Comparison of ENCODE assay signal across 12 mouse cellular contexts in genomic region chr11:94500362-94500761, GRCm38 (mm10). TPM values are rescaled to one million over a fixed set of nuclear protein-coding genes. Genes with fewer than 3 reads are reported as not detected.
DNase-seq lines count a peak whose midpoint lies in the region; ATAC-seq and TF ChIP-seq lines count a peak whose summit lies in the region.
"Had no signal": no experiment of that assay in that cellular context is flagged by ENCODE, and none has a peak within 500 bp of the region (broad histone marks: within the 10 kb centered on the region; RNA-seq: fewer than 3 reads in every experiment).

No protein-coding gene starts in this region.

- intact Hi-C loops in heart, postnatal 36 days (cut with DNase I) = no loop called here

- no peak for ATAC-seq in heart, embryonic 13.5 days (ENCODE audit: extremely low read depth, insufficient number of reproducible peaks, low FRiP score, low TSS enrichment)
- no peak for ATAC-seq in lung, embryonic 16.5 days (ENCODE audit: low read depth)
- no peak for ATAC-seq in hindbrain, postnatal 0 days
- ATAC-seq in stomach, embryonic 14.5 days (ENCODE audit: insufficient number of reproducible peaks, insufficient read depth, low FRiP score, low read depth) = no peak
- ATAC-seq: Patski had no signal

- H3K9me3 ChIP-seq in heart, embryonic 13.5 days = no peaks in the 10 kb centered on the region
- H3K9me3 ChIP-seq in lung, embryonic 16.5 days (ENCODE audit: control insufficient read depth, low read length) = no peaks in the 10 kb centered on the region
- no peaks in the 10 kb centered on the region for H3K9me3 ChIP-seq in hindbrain, postnatal 0 days (ENCODE audit: low read length)
- H3K9me3 ChIP-seq in stomach, embryonic 14.5 days (ENCODE audit: control insufficient read depth, low read depth, low read length) = no peaks in the 10 kb centered on the region
- H3K9me3 ChIP-seq: liver, embryonic 15.5 days had no signal

- TF ChIP-seq CTCF in hindbrain, postnatal 0 days (IDR thresholded peaks at IDR 0.05; ENCODE audit: low read depth) = no peak

- DNase-seq in heart, postnatal 36 days = no peak
- no peak for DNase-seq in lung, adult 18-20 months
- DNase-seq in hindbrain, postnatal 0 days (ENCODE audit: low spot score) = no peak
- no peak for DNase-seq in frontal cortex, adult 2 months (ENCODE audit: extremely low spot score in 1 of 2, low spot score in 1 of 2)
- no peak for DNase-seq in cerebellum, adult 11 months
- DNase-seq: right cerebral cortex, postnatal 14 days had no signal

- H3K4me2 ChIP-seq in heart, embryonic 13.5 days = peak overlapping the region; percentile 72
- H3K4me2 ChIP-seq in lung, embryonic 16.5 days (ENCODE audit: low read depth, low read length) = peak overlapping the region; percentile 58
- peak overlapping the region; percentile 59 for H3K4me2 ChIP-seq in hindbrain, postnatal 0 days (ENCODE audit: low read depth, low read length)
- peak overlapping the region; percentile 63 for H3K4me2 ChIP-seq in stomach, embryonic 14.5 days (replicated peaks; ENCODE audit: low read depth, low read length)

- H3K27ac ChIP-seq in heart, embryonic 13.5 days (replicated peaks) = peak overlapping the region; percentile 91
- H3K27ac ChIP-seq in lung, embryonic 16.5 days (ENCODE audit: low read length) = peak overlapping the region; percentile 96
- H3K27ac ChIP-seq in hindbrain, postnatal 0 days = no peak overlapping the region
- peak overlapping the region; percentile 62 for H3K27ac ChIP-seq in stomach, embryonic 14.5 days (ENCODE audit: low read length)
- H3K27ac ChIP-seq: liver, embryonic 15.5 days had no signal

- H3K9ac ChIP-seq in heart, embryonic 13.5 days = peak overlapping the region; percentile 86
- H3K9ac ChIP-seq in lung, embryonic 16.5 days (ENCODE audit: low read length) = peak overlapping the region; percentile 68
- no peak overlapping the region; the same call in 1 of the 2 replicates for H3K9ac ChIP-seq in hindbrain, postnatal 0 days (replicated peaks; ENCODE audit: low read length)
- H3K9ac ChIP-seq in stomach, embryonic 14.5 days (replicated peaks; ENCODE audit: low read depth, low read length) = no peak overlapping the region; the same call in 1 of the 2 replicates
- H3K9ac ChIP-seq: liver, embryonic 15.5 days had no signal

- peaks cover 52% of the 10 kb centered on the region for H3K4me1 ChIP-seq in heart, embryonic 13.5 days
- H3K4me1 ChIP-seq in lung, embryonic 16.5 days (replicated peaks; ENCODE audit: control insufficient read depth, insufficient read depth, low read length) = peaks cover 25% of the 10 kb centered on the region
- peaks cover 20% of the 10 kb centered on the region for H3K4me1 ChIP-seq in hindbrain, postnatal 0 days (ENCODE audit: insufficient read depth, low read length)
- peaks cover 21% of the 10 kb centered on the region; the same call in 1 of the 2 replicates for H3K4me1 ChIP-seq in stomach, embryonic 14.5 days (ENCODE audit: control insufficient read depth, insufficient read depth, low read length)
- H3K4me1 ChIP-seq: liver, embryonic 15.5 days had no signal

- H3K27me3 ChIP-seq in heart, embryonic 13.5 days (replicated peaks) = peaks cover 54% of the 10 kb centered on the region
- H3K27me3 ChIP-seq in lung, embryonic 16.5 days (ENCODE audit: control insufficient read depth, insufficient read depth, low read depth, low read length) = no peaks in the 10 kb centered on the region; the same call in 1 of the 2 replicates
- peaks cover 6% of the 10 kb centered on the region; the same call in 1 of the 2 replicates for H3K27me3 ChIP-seq in hindbrain, postnatal 0 days (ENCODE audit: insufficient read depth, low read length)
- H3K27me3 ChIP-seq in stomach, embryonic 14.5 days (ENCODE audit: control insufficient read depth, insufficient read depth, low read length) = no peaks in the 10 kb centered on the region
- H3K27me3 ChIP-seq: Patski had no signal

- peaks cover 8% of the 10 kb centered on the region for H3K36me3 ChIP-seq in heart, embryonic 13.5 days
- H3K36me3 ChIP-seq in lung, embryonic 16.5 days (ENCODE audit: control insufficient read depth, insufficient read depth, low read length) = peaks cover 2% of the 10 kb centered on the region
- H3K36me3 ChIP-seq in hindbrain, postnatal 0 days (ENCODE audit: insufficient read depth, low read length) = no peaks in the 10 kb centered on the region
- H3K36me3 ChIP-seq in stomach, embryonic 14.5 days (ENCODE audit: control insufficient read depth, insufficient read depth, low read length) = no peaks in the 10 kb centered on the region
- H3K36me3 ChIP-seq: liver, embryonic 15.5 days had no signal

- peak overlapping the region; percentile 60 for H3K4me3 ChIP-seq in heart, embryonic 13.5 days
- H3K4me3 ChIP-seq in lung, embryonic 16.5 days (ENCODE audit: low read length) = peak overlapping the region; percentile 54
- H3K4me3 ChIP-seq in hindbrain, postnatal 0 days (ENCODE audit: low read length) = no peak overlapping the region
- peak overlapping the region; percentile 36 for H3K4me3 ChIP-seq in stomach, embryonic 14.5 days (ENCODE audit: low read depth, low read length)
- H3K4me3 ChIP-seq: liver, embryonic 15.5 days had no signal

- 25% methylated on average over 8 of the region's 8 CpGs for WGBS in heart, embryonic 13.5 days
- WGBS in lung, embryonic 16.5 days = 22% methylated on average over 8 of the region's 8 CpGs
- WGBS in hindbrain, postnatal 0 days = 37% methylated on average over 8 of the region's 8 CpGs
- 15% methylated on average over 8 of the region's 8 CpGs for WGBS in stomach, embryonic 14.5 days

RNA-seq across cellular contexts. Expression of gene Epn3, which starts 0.6 kb away (rescaled TPM):
- polyA plus RNA-seq in heart, embryonic 13.5 days (2015; fragmentation: Nextera tagmentation; extraction: Ambion mirVana) = 11.8 and 12.5 TPM in 2 replicates
- 10 to 100 TPM; 26.7 to 31.2 TPM for total RNA-seq in heart, postnatal 36 days (2021)
- polyA plus RNA-seq in lung, embryonic 16.5 days (2015; fragmentation: Nextera tagmentation; extraction: Ambion mirVana) = 18.5 and 19.2 TPM in 2 replicates
- 2.7 and 6.2 TPM in 2 replicates for total RNA-seq in hindbrain, postnatal 0 days (2014; rRNA removed)
- 3.6 and 3.7 TPM in 2 replicates for polyA plus RNA-seq in hindbrain, postnatal 0 days (2015; fragmentation: Nextera tagmentation; extraction: Ambion mirVana)
- polyA plus RNA-seq in stomach, embryonic 14.5 days (2014; fragmentation: Nextera tagmentation; extraction: Ambion mirVana) = 7.5 and 11.1 TPM in 2 replicates
- 0.60 and 1.2 TPM in 2 replicates for polyA plus RNA-seq in frontal cortex, adult 2 months (2012; rRNA removed)

RNA-seq across cellular contexts. Expression of gene Spata20, which starts 14.4 kb away (rescaled TPM):
- 0.45 and 0.47 TPM in 2 replicates for polyA plus RNA-seq in heart, embryonic 13.5 days (2015; fragmentation: Nextera tagmentation; extraction: Ambion mirVana)
- total RNA-seq in heart, postnatal 36 days (2021) = under 1 TPM; 0.42 to 0.62 TPM
- polyA plus RNA-seq in lung, embryonic 16.5 days (2015; fragmentation: Nextera tagmentation; extraction: Ambion mirVana) = 0.08 TPM in 1 of 2 replicates, not detected in the other
- 1.5 and 11.8 TPM in 2 replicates for total RNA-seq in hindbrain, postnatal 0 days (2014; rRNA removed)
- polyA plus RNA-seq in hindbrain, postnatal 0 days (2015; fragmentation: Nextera tagmentation; extraction: Ambion mirVana) = 1.0 and 1.6 TPM in 2 replicates
- polyA plus RNA-seq in stomach, embryonic 14.5 days (2014; fragmentation: Nextera tagmentation; extraction: Ambion mirVana) = 0.13 and 0.48 TPM in 2 replicates
- 0.24 and 0.34 TPM in 2 replicates for polyA plus RNA-seq in frontal cortex, adult 2 months (2012; rRNA removed)
- total RNA-seq: adrenal gland, postnatal 36 days had no signal
- polyA plus RNA-seq: liver, embryonic 15.5 days had no signal

RNA-seq across cellular contexts. Expression of gene Mycbpap, which starts 21.2 kb away (rescaled TPM):
- polyA plus RNA-seq in heart, embryonic 13.5 days (2015; fragmentation: Nextera tagmentation; extraction: Ambion mirVana) = 5.6 and 6.8 TPM in 2 replicates
- total RNA-seq in heart, postnatal 36 days (2021) = 1 to 10 TPM in 1 of 2 experiments, under 1 TPM in 1; 0.89 to 1.3 TPM
- 8.4 and 8.7 TPM in 2 replicates for polyA plus RNA-seq in lung, embryonic 16.5 days (2015; fragmentation: Nextera tagmentation; extraction: Ambion mirVana)
- total RNA-seq in hindbrain, postnatal 0 days (2014; rRNA removed) = 2.3 and 4.8 TPM in 2 replicates
- polyA plus RNA-seq in hindbrain, postnatal 0 days (2015; fragmentation: Nextera tagmentation; extraction: Ambion mirVana) = 1.1 and 1.5 TPM in 2 replicates
- 1.6 and 2.1 TPM in 2 replicates for polyA plus RNA-seq in stomach, embryonic 14.5 days (2014; fragmentation: Nextera tagmentation; extraction: Ambion mirVana)
- polyA plus RNA-seq in frontal cortex, adult 2 months (2012; rRNA removed) = 1.9 and 2.0 TPM in 2 replicates
- polyA plus RNA-seq: liver, embryonic 15.5 days had no signal

RNA-seq across cellular contexts. Expression of gene Cacna1g, which starts 26.4 kb away (rescaled TPM):
- 3.4 and 5.8 TPM in 2 replicates for polyA plus RNA-seq in heart, embryonic 13.5 days (2015; fragmentation: Nextera tagmentation; extraction: Ambion mirVana)
- 10 to 100 TPM; 13.8 to 14.2 TPM for total RNA-seq in heart, postnatal 36 days (2021)
- polyA plus RNA-seq in lung, embryonic 16.5 days (2015; fragmentation: Nextera tagmentation; extraction: Ambion mirVana) = 6.6 and 7.0 TPM in 2 replicates
- 87.7 and 90.3 TPM in 2 replicates for total RNA-seq in hindbrain, postnatal 0 days (2014; rRNA removed)
- polyA plus RNA-seq in hindbrain, postnatal 0 days (2015; fragmentation: Nextera tagmentation; extraction: Ambion mirVana) = 10.0 and 10.4 TPM in 2 replicates
- polyA plus RNA-seq in stomach, embryonic 14.5 days (2014; fragmentation: Nextera tagmentation; extraction: Ambion mirVana) = 13.5 and 17.6 TPM in 2 replicates
- polyA plus RNA-seq in frontal cortex, adult 2 months (2012; rRNA removed) = 188 and 191 TPM in 2 replicates

RNA-seq across cellular contexts. Expression of gene Rsad1, which starts 48.7 kb away (rescaled TPM):
- 4.8 and 5.3 TPM in 2 replicates for polyA plus RNA-seq in heart, embryonic 13.5 days (2015; fragmentation: Nextera tagmentation; extraction: Ambion mirVana)
- 10 to 100 TPM in 1 of 2 experiments, 1 to 10 TPM in 1; 9.6 to 14.2 TPM for total RNA-seq in heart, postnatal 36 days (2021)
- 3.4 and 4.2 TPM in 2 replicates for polyA plus RNA-seq in lung, embryonic 16.5 days (2015; fragmentation: Nextera tagmentation; extraction: Ambion mirVana)
- total RNA-seq in hindbrain, postnatal 0 days (2014; rRNA removed) = 9.3 and 12.9 TPM in 2 replicates
- 9.2 and 11.3 TPM in 2 replicates for polyA plus RNA-seq in hindbrain, postnatal 0 days (2015; fragmentation: Nextera tagmentation; extraction: Ambion mirVana)
- polyA plus RNA-seq in stomach, embryonic 14.5 days (2014; fragmentation: Nextera tagmentation; extraction: Ambion mirVana) = 3.1 and 3.4 TPM in 2 replicates
- polyA plus RNA-seq in frontal cortex, adult 2 months (2012; rRNA removed) = 11.8 and 12.5 TPM in 2 replicates

Comparison
In these comparisons a context has a peak if more than half of its experiments do, and no peak if none do; other contexts are left out.
1. H3K9ac ChIP-seq: peak in heart, embryonic 13.5 days (single experiment) and lung, embryonic 16.5 days (single experiment); none in hindbrain, postnatal 0 days (single experiment) and stomach, embryonic 14.5 days (single experiment).
2. Peak in every context shown above with its lines, with median percentiles within 50 percentile points of each other: H3K4me2 ChIP-seq.